Mouse (Mus musculus) central nervous system, embryonic 14 days (tissue): ENCODE measurements around the gene Vmn1r120. TPM values are rescaled to one million over a fixed set of nuclear protein-coding genes. Genes with fewer than 3 reads are reported as not detected.

Experiments
- polyA plus RNA-seq: library from polyadenylated mRNA; depleted of rRNA; stranded (reverse); fragments of >200 nt; gene quantifications from 2 replicates; pipeline ENCODE4 v1.2.3, GENCODE M21; 2012; rRNA removed

The Vmn1r120 gene
- not detected in 2 replicates for polyA plus RNA-seq

DNA sequence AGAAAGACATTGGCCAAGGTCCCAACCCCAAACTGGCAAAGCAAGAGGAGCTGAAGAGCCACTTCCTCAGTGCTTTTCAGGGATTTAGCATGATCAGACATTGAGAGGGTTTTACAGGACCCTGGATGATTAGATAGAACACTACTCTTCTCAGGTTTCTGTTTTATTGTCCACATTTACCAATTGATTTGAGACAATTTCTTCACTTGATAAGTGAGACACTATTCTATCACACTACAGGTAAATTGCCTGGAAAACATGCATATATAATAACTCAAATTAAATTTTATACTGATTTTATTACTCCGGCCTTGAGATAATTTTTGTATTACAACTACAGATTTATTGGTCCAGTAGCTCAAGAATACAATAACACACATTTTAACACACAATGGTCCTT, at the start of gene Vmn1r120:
Gene Vmn1r120 (minus strand): TSS at position 101 of the 400 bp plus-strand sequence.

GRCm38 (mm10) chr7:21098413-21098812, 44.8 kb upstream of the Vmn1r120 start, which contains the start of gene Vmn1r121:
TSS of gene Vmn1r121 (minus strand) at chr7:21098513.

DNA sequence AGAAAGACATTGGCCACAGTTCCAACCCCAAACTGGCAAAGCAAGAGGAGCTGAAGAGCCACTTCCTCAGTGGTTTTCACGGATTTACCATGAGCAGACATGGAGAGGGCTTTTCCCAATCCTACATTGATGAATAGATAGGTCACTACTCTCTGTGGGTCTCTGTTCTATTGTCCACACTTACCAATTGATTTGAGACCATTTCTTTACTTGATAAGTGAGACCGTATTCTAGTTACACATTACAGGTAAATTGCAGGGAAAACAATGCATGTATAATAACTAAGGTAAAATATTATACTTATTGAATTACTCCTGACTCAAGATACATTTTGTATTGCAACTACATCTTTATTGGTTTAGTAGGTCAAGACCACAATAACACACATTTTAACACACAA, 41.2 kb downstream of the Vmn1r120 start, which contains the start of gene Vmn1r119:
Gene Vmn1r119 (minus strand): TSS at position 101 of the 400 bp plus-strand sequence.

Other genes starting within 250 kb of the Vmn1r120 start
- not detected in 2 replicates for gene Vmn1r114, start 241.6 kb downstream of the Vmn1r120 start, polyA plus RNA-seq
- not detected in 2 replicates for gene Vmn1r115, start 208.8 kb downstream of the Vmn1r120 start, polyA plus RNA-seq
- not detected in 2 replicates for gene Vmn1r116, start 181.5 kb downstream of the Vmn1r120 start, polyA plus RNA-seq
- not detected in 2 replicates for gene Vmn1r117, start 169.7 kb downstream of the Vmn1r120 start, polyA plus RNA-seq
- not detected in 2 replicates for gene Vmn1r118, start 141.4 kb downstream of the Vmn1r120 start, polyA plus RNA-seq
- not detected in 2 replicates for gene Vmn1r119, start 41.3 kb downstream of the Vmn1r120 start, polyA plus RNA-seq
- not detected in 2 replicates for gene Vmn1r121, start 44.7 kb upstream of the Vmn1r120 start, polyA plus RNA-seq
- gene Vmn1r122, start 80.3 kb upstream of the Vmn1r120 start, polyA plus RNA-seq = not detected in 2 replicates
- gene Vmn1r123, start 108.4 kb upstream of the Vmn1r120 start, polyA plus RNA-seq = not detected in 2 replicates
- not detected in 2 replicates for gene Gm5157, start 136.6 kb upstream of the Vmn1r120 start, polyA plus RNA-seq
- gene Vmn1r124, start 206.8 kb upstream of the Vmn1r120 start, polyA plus RNA-seq = not detected in 2 replicates
- not detected in 2 replicates for gene Vmn1r125, start 218.4 kb upstream of the Vmn1r120 start, polyA plus RNA-seq
- not detected in 2 replicates for gene Vmn1r126, start 247.7 kb upstream of the Vmn1r120 start, polyA plus RNA-seq